Mouse (Mus musculus): ENCODE results near the gene Eif2s3x.
A peak's percentile ranks its signal among the peaks of the same experiment; 100 is the strongest.

Gene Eif2s3x

DNA sequence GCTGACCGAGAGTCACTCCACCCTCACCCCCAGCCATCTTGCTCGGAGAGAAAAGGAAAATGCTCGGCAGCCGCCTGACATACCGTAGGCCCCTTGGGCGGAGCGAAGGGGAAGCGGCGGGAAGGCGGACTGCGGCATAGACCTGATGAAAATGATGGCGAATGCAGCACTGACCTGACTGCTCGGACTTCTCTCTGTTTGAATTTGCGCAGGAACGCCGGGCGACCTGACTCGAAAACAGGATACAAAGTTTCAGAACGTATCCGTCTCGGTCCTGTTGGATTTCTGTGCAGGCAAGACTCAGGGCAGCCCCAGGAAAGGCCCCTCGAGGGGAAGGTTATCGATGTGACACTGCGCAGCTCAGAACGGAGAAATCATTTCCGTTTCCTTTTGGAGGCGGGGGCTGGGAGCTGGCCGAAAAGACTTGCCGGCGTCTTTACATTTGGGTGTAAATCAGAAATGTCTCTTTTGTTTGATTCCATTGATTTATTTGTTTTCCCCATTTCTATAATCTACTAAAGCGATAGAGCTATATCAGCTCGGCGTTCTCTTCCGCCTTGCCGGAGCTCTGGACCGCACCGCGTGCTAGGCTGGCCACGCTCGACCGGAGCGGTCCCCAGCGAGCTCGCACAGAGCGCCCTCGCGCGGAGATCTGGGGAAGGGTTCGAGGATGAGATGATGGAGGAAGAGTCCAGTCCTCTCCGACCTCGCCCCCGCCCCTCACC lies at the start of gene Eif2s3x:
Gene Eif2s3x (minus strand): TSS at position 266 of the 725 bp plus-strand sequence.
- DNase-seq (ENCODE audit: low spot score in 2 of 2): peak; percentile 74 to 92

- DNase-seq (ENCODE audit: low spot score in 2 of 2): no peak
These were observed 22.9 kb upstream of the Eif2s3x start for GRCm38 (mm10) chrX:94235601-94236000.

DNA sequence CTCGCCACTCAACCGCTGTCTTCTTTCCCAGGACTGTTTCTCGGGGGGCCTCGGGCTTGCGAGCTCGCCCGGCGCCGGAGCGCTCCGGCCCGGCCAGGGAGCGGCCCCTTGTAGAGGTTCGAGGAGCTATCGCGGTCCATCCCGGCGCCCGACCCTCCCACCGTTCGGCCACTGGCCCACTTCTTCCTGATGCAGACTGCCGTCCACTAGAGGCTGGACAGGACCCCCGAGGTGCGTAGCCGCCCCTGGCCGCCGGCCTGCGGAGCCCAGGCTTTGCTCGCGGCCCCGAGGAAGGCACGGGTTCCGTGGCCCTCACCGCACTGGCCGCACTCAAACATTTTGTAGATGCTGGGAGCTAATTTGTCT lies 22.5 kb upstream of the Eif2s3x start:
- DNase-seq (ENCODE audit: low spot score in 2 of 2): peak in 1 of 2 experiments; percentile 0

DNA sequence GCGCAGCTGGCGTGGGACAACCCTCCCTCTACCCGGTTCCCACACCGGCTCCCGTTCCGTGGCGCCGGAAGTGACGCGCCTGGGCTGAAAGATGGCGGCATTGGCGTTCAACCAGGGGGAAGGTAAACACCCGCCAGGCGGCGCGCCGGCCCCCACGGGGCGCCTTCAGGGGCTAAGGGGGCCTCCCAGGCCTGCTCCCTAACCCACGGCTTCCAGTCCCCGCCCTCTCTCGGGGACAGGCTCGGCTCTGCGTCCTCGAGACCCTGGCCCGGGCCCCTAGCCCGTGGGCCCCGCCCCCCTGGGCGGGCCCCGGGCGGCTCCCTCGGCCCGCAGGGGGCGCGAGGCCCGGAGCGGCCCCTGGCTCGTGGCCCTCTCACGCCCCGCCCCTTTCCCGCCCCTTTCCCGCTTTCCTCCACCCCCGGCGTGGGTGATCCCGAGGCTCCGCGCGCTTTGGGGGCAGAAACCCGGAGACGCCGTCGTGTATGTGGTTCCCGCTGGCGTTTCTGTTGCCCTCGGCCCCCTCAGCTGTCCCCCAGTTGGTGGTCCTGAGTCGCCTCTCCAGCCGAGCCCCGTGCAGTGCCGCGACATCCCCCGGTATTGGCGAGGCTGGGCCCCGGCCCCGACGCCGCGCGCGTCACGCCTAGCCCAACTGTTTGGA lies 22.0 kb upstream of the Eif2s3x start, which contains the start of gene Klhl15:
Gene Klhl15 (plus strand): TSS at position 68 of the 658 bp plus-strand sequence.
- DNase-seq (ENCODE audit: low spot score in 2 of 2): peak; percentile 83 to 85

DNA sequence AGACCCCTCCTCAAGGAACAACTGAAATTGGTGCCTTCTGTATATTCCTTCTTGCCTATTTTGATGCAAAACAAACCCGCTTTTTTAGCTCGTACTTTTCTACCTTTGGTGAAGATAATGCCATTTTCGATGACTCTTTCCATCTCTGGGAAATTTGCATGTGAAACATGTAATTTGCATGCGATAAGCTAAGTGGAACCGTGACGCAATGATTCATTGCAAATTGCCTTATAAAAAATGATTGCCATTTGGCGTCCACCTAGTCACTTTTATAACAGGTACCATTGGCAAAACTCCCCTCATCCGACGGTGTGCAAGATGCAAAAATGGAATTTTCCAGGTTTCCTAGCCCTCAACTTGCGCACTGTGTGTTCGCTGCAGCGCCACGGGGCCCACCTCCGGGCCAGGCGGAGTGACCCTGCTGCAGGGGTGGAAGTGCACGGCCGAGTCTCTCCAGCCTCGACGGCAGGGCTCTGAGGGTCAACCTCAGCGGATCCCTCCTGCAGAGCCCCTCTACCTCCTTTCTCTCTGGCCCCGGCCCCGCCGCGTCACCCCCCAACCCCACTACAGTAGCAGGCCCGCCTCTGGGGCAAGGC lies 21.4 kb upstream of the Eif2s3x start:
- no peak for DNase-seq (ENCODE audit: low spot score in 2 of 2)

DNA sequence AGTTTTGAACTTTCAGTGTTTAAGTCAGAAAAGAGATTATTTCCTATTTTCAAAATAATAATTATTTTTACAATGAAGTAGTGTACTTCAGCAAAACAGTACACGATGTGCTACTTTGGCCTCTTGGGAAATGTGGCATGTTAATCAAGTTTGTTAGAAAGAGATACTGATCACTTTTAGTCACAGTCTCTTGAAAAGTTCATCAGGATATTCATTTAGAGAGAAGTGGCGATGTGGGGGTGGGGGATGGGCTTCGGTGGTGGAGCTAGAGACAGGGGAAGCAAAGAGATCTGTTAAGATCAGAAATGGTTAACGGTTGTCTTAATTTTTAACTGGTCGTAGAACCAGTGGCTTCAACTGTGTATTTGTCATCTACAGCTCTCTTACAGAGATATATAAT lies 20.8 kb upstream of the Eif2s3x start:
- no peak for DNase-seq (ENCODE audit: low spot score in 2 of 2)

DNA sequence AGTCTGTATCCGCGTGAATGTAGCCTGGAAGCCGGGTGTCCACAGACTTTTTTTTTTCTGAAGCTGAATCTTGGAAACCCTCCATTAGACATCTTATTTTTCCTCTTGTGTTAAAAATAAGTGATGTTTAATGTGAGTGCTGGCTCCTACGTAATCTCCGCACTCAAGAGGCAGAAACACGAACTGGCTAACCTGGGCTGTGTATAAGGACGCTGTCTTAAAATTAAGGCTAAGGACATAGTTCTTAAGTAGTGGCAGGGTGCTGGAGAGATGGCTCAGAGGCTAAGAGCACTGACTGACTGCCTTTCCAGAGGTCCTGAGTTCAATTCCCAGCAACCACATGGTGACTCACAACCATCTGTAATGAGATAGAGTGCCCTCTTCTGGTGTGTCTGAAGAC lies 722 bp upstream of the Eif2s3x start:
- peak in 1 of 2 experiments; percentile 4 for DNase-seq (ENCODE audit: low spot score in 2 of 2)

DNA sequence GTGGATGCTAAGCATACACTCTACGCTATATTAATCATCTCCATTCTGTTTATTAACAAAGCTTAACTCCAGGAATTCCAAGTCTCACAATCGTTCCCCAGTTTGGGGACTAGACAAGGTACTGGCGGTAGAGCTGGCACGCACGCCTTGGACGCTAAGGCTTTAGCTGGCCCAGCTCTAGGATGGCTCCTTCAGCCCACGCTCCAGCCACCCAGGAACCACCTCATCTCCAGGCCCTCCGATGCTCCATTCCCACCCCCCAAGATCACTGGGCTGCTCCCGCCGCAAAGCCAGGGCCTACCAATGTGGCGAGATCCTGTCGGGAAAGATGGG lies 432 bp downstream of the Eif2s3x start:
- no peak for DNase-seq (ENCODE audit: low spot score in 2 of 2)

GRCm38 (mm10) chrX:94197789-94198188 lies 14.9 kb downstream of the Eif2s3x start:
- DNase-seq (ENCODE audit: low spot score in 2 of 2): peak in 1 of 2 experiments; percentile 38

DNA sequence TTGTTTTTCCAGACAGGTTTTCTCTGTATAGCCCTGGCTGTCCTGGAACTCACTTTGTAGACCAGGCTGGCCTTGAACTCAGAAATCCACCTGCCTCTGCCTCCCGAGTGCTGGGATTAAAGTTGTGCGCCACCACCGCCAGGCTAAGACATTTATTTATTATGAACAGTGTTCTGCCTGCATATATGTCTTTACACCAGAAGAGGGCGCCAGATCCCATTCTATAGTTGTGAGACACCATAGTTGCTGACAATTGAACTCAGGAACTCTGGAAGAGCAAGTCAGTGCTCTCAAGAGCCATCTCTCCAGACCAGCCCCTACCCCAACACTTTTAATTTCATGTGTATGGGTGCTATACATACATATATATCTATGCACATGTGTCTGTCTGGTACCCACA lies 18.8 kb downstream of the Eif2s3x start:
- peak in 1 of 2 experiments; percentile 4 for DNase-seq (ENCODE audit: low spot score in 2 of 2)

DNA sequence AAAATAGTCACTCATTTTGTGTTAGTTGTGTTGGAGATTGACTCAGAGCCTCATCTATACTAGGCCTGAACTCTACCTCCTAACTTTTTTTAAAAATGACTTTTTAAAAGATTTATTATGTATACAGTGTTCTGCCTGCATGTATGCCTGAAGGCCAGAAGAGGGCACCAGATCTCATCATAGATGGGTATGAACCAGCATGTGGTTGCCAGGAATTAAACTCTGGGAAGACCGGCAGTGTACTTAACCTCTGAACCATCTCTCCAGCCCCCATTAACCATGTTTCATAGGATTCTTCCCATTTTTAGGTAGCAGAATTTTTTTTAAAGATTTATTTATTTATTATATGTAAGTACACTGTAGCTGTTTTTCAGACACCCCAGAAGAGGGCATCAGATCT lies 27.5 kb downstream of the Eif2s3x start:
- DNase-seq (ENCODE audit: low spot score in 2 of 2): no peak

GRCm38 (mm10) chrX:94183814-94184213 lies 28.8 kb downstream of the Eif2s3x start:
- no peak for DNase-seq (ENCODE audit: low spot score in 2 of 2)

- DNase-seq (ENCODE audit: low spot score in 2 of 2): peak; percentile 90 to 96
These were observed 34.8 kb downstream of the Eif2s3x start for GRCm38 (mm10) chrX:94177715-94178340.

DNA sequence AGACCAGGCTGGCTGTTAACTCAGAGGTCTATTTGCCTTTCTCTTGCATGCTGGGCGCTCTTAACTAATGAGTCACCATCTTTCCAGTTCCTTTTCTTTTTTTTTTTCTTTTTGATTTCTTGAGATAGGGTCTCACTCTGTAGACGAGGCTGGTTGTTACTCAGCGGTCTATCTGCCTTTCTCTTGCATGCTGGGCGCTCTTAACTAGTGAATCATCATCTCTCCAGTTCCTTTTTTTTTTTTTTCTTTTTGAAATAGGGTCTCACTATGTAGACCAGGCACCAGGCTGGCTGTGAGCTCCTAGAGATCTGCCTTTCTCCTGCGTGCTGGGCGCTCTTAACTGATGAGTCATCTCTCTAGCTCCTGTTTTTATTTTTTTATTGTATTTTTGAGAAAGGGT lies 43.3 kb downstream of the Eif2s3x start:
- DNase-seq (ENCODE audit: low spot score in 2 of 2): no peak

- DNase-seq (ENCODE audit: low spot score in 2 of 2): no peak
These were observed 60.3 kb downstream of the Eif2s3x start for GRCm38 (mm10) chrX:94152251-94152830.

- DNase-seq (ENCODE audit: low spot score in 2 of 2): no peak
These were observed 62.2 kb downstream of the Eif2s3x start for GRCm38 (mm10) chrX:94150471-94150870.

- no peak for DNase-seq (ENCODE audit: low spot score in 2 of 2)
These were observed 70.5 kb downstream of the Eif2s3x start for GRCm38 (mm10) chrX:94142004-94142771.

- no peak for DNase-seq (ENCODE audit: low spot score in 2 of 2)
These were observed 72.6 kb downstream of the Eif2s3x start for GRCm38 (mm10) chrX:94140080-94140479.
